Mouse (Mus musculus) lung, embryonic 14.5 days (tissue): Measurements from ENCODE around the gene Vamp4. TPM values are rescaled to one million over a fixed set of nuclear protein-coding genes. Genes with fewer than 3 reads are reported as not detected.

Source experiments
- ATAC-seq: fragments of 200-750 bp; cut with Nextera tagmentation; 2 replicates; pipeline ENCODE4 v1.8.0; 2017; ENCODE audit warnings: mild to moderate bottlenecking, moderate TSS enrichment, moderate library complexity; ENCODE audit not compliant: insufficient read depth
- DNase-seq: peaks from one replicate; pipeline ENCODE4 v3.0.0-alpha.2; 2015
- H3K27ac ChIP-seq: fragments of 300-500 bp; sonication (generic); 2 replicates; pipeline ENCODE4 v1.5.1; 2014; ENCODE audit warnings: low read depth, mild to moderate bottlenecking, moderate library complexity
- H3K27me3 ChIP-seq: fragments of 300-500 bp; sonication (generic); 2 replicates; pipeline ENCODE4 v1.6.1; 2014; ENCODE audit warnings: low read length, control low read depth; ENCODE audit not compliant: insufficient read depth
- H3K36me3 ChIP-seq: fragments of 300-500 bp; sonication (generic); 2 replicates; pipeline ENCODE4 v1.6.1; 2014; ENCODE audit warnings: control low read depth; ENCODE audit not compliant: insufficient read depth
- H3K4me1 ChIP-seq: fragments of 300-500 bp; sonication (generic); 2 replicates; pipeline ENCODE4 v1.6.1; 2014; ENCODE audit warnings: antibody characterized with exemption, control low read depth; ENCODE audit not compliant: insufficient read depth
- H3K4me2 ChIP-seq: fragments of 300-500 bp; sonication (generic); 2 replicates; pipeline ENCODE4 v1.6.1; 2014; ENCODE audit warnings: mild to moderate bottlenecking
- H3K4me3 ChIP-seq: fragments of 300-500 bp; sonication (generic); 2 replicates; pipeline ENCODE4 v1.5.1; 2014; ENCODE audit warnings: low read depth, low read length
- H3K9ac ChIP-seq: fragments of 300-500 bp; sonication (generic); 2 replicates; pipeline ENCODE4 v1.6.1; 2014
- H3K9me3 ChIP-seq: fragments of 300-500 bp; sonication (generic); 2 replicates; pipeline ENCODE4 v1.6.1; 2016; ENCODE audit warnings: low read depth, low read length, control low read depth
- CTCF ChIP-seq: IDR thresholded peaks from 2 replicates; pipeline ENCODE4 v1.5.1; 2016; ENCODE audit warnings: antibody characterized with exemption, low read depth
- WGBS: fragments of 180-500 bp; shearing (Covaris S2); extraction: QIAGEN DNeasy Blood & Tissue Kit; methylation state at CpG from one replicate; pipeline ENCODE4 v1.1.7; 2014; 5-methylcytosine and 5-hydroxymethylcytosine counted together
- polyA plus RNA-seq: library from polyadenylated mRNA; unstranded; fragments of >200 nt; fragmentation: Nextera tagmentation; extraction: Ambion mirVana; gene quantifications from 2 replicates; pipeline ENCODE4 v1.2.1, GENCODE M21; 2014

Gene Vamp4
- polyA plus RNA-seq, 1 experiment from 2014 or later, result 48.4 TPM

- Histone ChIP-seq H3K36me3 (no peaks in the 10 kb centered on the region), H3K9ac (no peak overlapping the region), H3K27me3 (no peaks in the 10 kb centered on the region), H3K4me3 (no peak overlapping the region), H3K27ac (no peak overlapping the region), H3K4me2 (no peak overlapping the region), H3K4me1 (no peaks in the 10 kb centered on the region), H3K9me3 (no peaks in the 10 kb centered on the region)
- 60% methylated on average over 3 of the region's 3 CpGs for WGBS
- DNase-seq (no peak), ATAC-seq (no peak)
- no peak for TF ChIP-seq CTCF
Observed at GRCm38 (mm10) chr1:162636516-162636915, 66.2 kb downstream of the Vamp4 start.

- no peak for ATAC-seq
Observed at GRCm38 (mm10) chr1:162638535-162638934, 68.2 kb downstream of the Vamp4 start.

GRCm38 (mm10) chr1:162639051-162639750 is 68.9 kb downstream of the Vamp4 start, which contains the start of gene Myoc:
Gene Myoc (plus strand): TSS chr1:162639155.
- TF ChIP-seq CTCF, result no peak
- no peak for DNase-seq

More at GRCm38 (mm10) chr1:162638535-162638934, 68.2 kb downstream of the Vamp4 start:
- no peak for DNase-seq
- Histone ChIP-seq H3K36me3 (no peaks in the 10 kb centered on the region), H3K4me1 (no peaks in the 10 kb centered on the region), H3K4me2 (no peak overlapping the region), H3K9ac (no peak overlapping the region), H3K27ac (no peak overlapping the region), H3K9me3 (no peaks in the 10 kb centered on the region), H3K27me3 (no peaks in the 10 kb centered on the region), H3K4me3 (no peak overlapping the region)
- TF ChIP-seq CTCF, result no peak
- 85% methylated on average over 4 of the region's 4 CpGs for WGBS

GRCm38 (mm10) chr1:162639861-162640260 is 69.5 kb downstream of the Vamp4 start:
- Histone ChIP-seq H3K36me3 (no peaks in the 10 kb centered on the region), H3K4me3 (no peak overlapping the region), H3K4me1 (no peaks in the 10 kb centered on the region), H3K4me2 (no peak overlapping the region), H3K9me3 (no peaks in the 10 kb centered on the region), H3K27me3 (no peaks in the 10 kb centered on the region), H3K9ac (no peak overlapping the region), H3K27ac (no peak overlapping the region)
- ATAC-seq (no peak), DNase-seq (no peak)
- no peak for TF ChIP-seq CTCF
- WGBS, result 87% methylated on average over 1 of the region's 1 CpGs

More at GRCm38 (mm10) chr1:162639051-162639750, 68.9 kb downstream of the Vamp4 start, which contains the start of gene Myoc:
- Histone ChIP-seq H3K4me3 (no peak within 1 kb of the TSS), H3K4me1 (no peaks in the 10 kb centered on the region), H3K27me3 (no peaks in the 10 kb centered on the region), H3K9me3 (no peaks in the 10 kb centered on the region), H3K4me2 (no peak within 1 kb of the TSS), H3K27ac (no peak within 1 kb of the TSS), H3K9ac (no peak within 1 kb of the TSS), H3K36me3 (no peaks in the 10 kb centered on the region)
- ATAC-seq, result no peak
- WGBS, result 80% methylated on average over 10 of the region's 10 CpGs

GRCm38 (mm10) chr1:162642591-162642990 is 72.3 kb downstream of the Vamp4 start:
- H3K36me3 ChIP-seq, result no peaks in the 10 kb centered on the region
- H3K9ac ChIP-seq, result no peak overlapping the region
- no peaks in the 10 kb centered on the region for H3K4me1 ChIP-seq
- DNase-seq, result no peak
- H3K9me3 ChIP-seq, result no peaks in the 10 kb centered on the region
- no peak overlapping the region for H3K4me3 ChIP-seq
- no peak for ATAC-seq
- H3K27ac ChIP-seq, result no peak overlapping the region
- TF ChIP-seq CTCF, result no peak
- H3K27me3 ChIP-seq, result no peaks in the 10 kb centered on the region
- H3K4me2 ChIP-seq, result no peak overlapping the region
- WGBS, result 68% methylated on average over 3 of the region's 3 CpGs

- 27% methylated on average over 4 of the region's 4 CpGs for WGBS
- peak; percentile 32 for DNase-seq
- ATAC-seq, result peak; percentile 21; the same call in 1 of the 2 replicates
Observed at GRCm38 (mm10) chr1:162643752-162644151, 73.4 kb downstream of the Vamp4 start.

GRCm38 (mm10) chr1:162646083-162646686 is 75.9 kb downstream of the Vamp4 start:
- H3K9ac ChIP-seq, result no peak overlapping the region
- no peaks in the 10 kb centered on the region for H3K36me3 ChIP-seq
- no peak for ATAC-seq
- no peak overlapping the region for H3K27ac ChIP-seq
- WGBS, result 77% methylated on average over 10 of the region's 10 CpGs
- no peaks in the 10 kb centered on the region for H3K4me1 ChIP-seq
- no peak overlapping the region for H3K4me3 ChIP-seq
- H3K9me3 ChIP-seq, result no peaks in the 10 kb centered on the region
- no peak overlapping the region for H3K4me2 ChIP-seq
- TF ChIP-seq CTCF, result no peak
- H3K27me3 ChIP-seq, result no peaks in the 10 kb centered on the region
- no peak for DNase-seq

More at GRCm38 (mm10) chr1:162643752-162644151, 73.4 kb downstream of the Vamp4 start:
- Histone ChIP-seq H3K27me3 (no peaks in the 10 kb centered on the region), H3K36me3 (no peaks in the 10 kb centered on the region), H3K4me3 (no peak overlapping the region), H3K4me1 (no peaks in the 10 kb centered on the region), H3K9me3 (no peaks in the 10 kb centered on the region), H3K4me2 (no peak overlapping the region), H3K9ac (no peak overlapping the region), H3K27ac (no peak overlapping the region)
- no peak for TF ChIP-seq CTCF
